Mouse (Mus musculus): ENCODE measurements around the gene Mctp1. TPM values are rescaled to one million over a fixed set of nuclear protein-coding genes. Genes with fewer than 3 reads are reported as not detected.

Mctp1 gene
- total RNA-seq, 4 experiments from 2014 or later: 69.5 to 79.3 (median 75.1) TPM

Other genes with a start within 250 kb of the Mctp1 start
- gene Fam81b, start 79.5 kb upstream of the Mctp1 start, total RNA-seq (2022): not detected